Mouse (Mus musculus): ENCODE results near the gene Elmo1.
A peak's percentile ranks its signal among the peaks of the same experiment; 100 is the strongest.
"Not testable (repeated sequence)": the region's sequence is repeated elsewhere in the genome, so short reads cannot be mapped to it uniquely, and the experiment has no call there.

Elmo1 gene

GRCm38 (mm10) chr13:20609003-20609688 is 518.8 kb downstream of the Elmo1 start:
- DNase-seq (ENCODE audit: low spot score in 2 of 2): no peak

- no peak for DNase-seq (ENCODE audit: low spot score in 2 of 2)
Observed at GRCm38 (mm10) chr13:20615596-20616469, 525.4 kb downstream of the Elmo1 start.

- no peak for DNase-seq (ENCODE audit: low spot score in 2 of 2)
Observed at GRCm38 (mm10) chr13:20619946-20620345, 529.5 kb downstream of the Elmo1 start.

- DNase-seq (ENCODE audit: low spot score in 2 of 2): no peak
Observed at GRCm38 (mm10) chr13:20623071-20623850, 532.9 kb downstream of the Elmo1 start.

- DNase-seq (ENCODE audit: low spot score in 2 of 2): no peak
Observed at GRCm38 (mm10) chr13:20627796-20628195, 537.4 kb downstream of the Elmo1 start.

- DNase-seq (ENCODE audit: low spot score in 2 of 2): no peak
Observed at GRCm38 (mm10) chr13:20632477-20632876, 542.1 kb downstream of the Elmo1 start.

GRCm38 (mm10) chr13:20634679-20635078 is 544.3 kb downstream of the Elmo1 start:
- not testable (repeated sequence) for DNase-seq (ENCODE audit: low spot score in 2 of 2)

- DNase-seq (ENCODE audit: low spot score in 2 of 2): peak in 1 of 2 experiments; percentile 65
Observed at GRCm38 (mm10) chr13:20635646-20636045, 545.2 kb downstream of the Elmo1 start.

Data from left cerebral cortex, adult 9 months (tissue).